In genomic region chr5:25496652-25497051, GRCm38 (mm10) we compare ENCODE assay signal across 8 mouse cellular contexts. TPM values are rescaled to one million over a fixed set of nuclear protein-coding genes. Genes with fewer than 3 reads are reported as not detected.
DNase-seq lines count a peak whose midpoint lies in the region; ATAC-seq and TF ChIP-seq lines count a peak whose summit lies in the region.

No protein-coding gene starts in this region.

- no peaks in the 10 kb centered on the region for H3K9me3 ChIP-seq in heart, postnatal 0 days (replicated peaks; ENCODE audit: control insufficient read depth, low read length)
- no peaks in the 10 kb centered on the region for H3K9me3 ChIP-seq in hindbrain, embryonic 12.5 days (replicated peaks)
- no peaks in the 10 kb centered on the region for H3K9me3 ChIP-seq in midbrain, embryonic 10.5 days (replicated peaks)

- no peaks in the 10 kb centered on the region for H3K36me3 ChIP-seq in heart, postnatal 0 days (replicated peaks; ENCODE audit: control insufficient read depth, insufficient read depth, low read length)
- no peaks in the 10 kb centered on the region for H3K36me3 ChIP-seq in hindbrain, embryonic 12.5 days
- peaks cover 7% of the 10 kb centered on the region; the same call in 1 of the 2 replicates for H3K36me3 ChIP-seq in midbrain, embryonic 10.5 days

- peak overlapping the region; percentile 98; the same call in 1 of the 2 replicates for H3K9ac ChIP-seq in heart, postnatal 0 days (replicated peaks; ENCODE audit: low read depth, low read length)
- H3K9ac ChIP-seq in hindbrain, embryonic 12.5 days = peak overlapping the region; percentile 94; the same call in 1 of the 2 replicates

- H3K27ac ChIP-seq in heart, postnatal 0 days (ENCODE audit: low read depth) = no peak overlapping the region
- H3K27ac ChIP-seq in hindbrain, embryonic 12.5 days = no peak overlapping the region
- no peak overlapping the region for H3K27ac ChIP-seq in midbrain, embryonic 10.5 days (replicated peaks)

- peaks cover 9% of the 10 kb centered on the region for H3K4me1 ChIP-seq in heart, postnatal 0 days (ENCODE audit: control insufficient read depth, insufficient read depth)
- peaks cover 13% of the 10 kb centered on the region for H3K4me1 ChIP-seq in hindbrain, embryonic 12.5 days
- H3K4me1 ChIP-seq in midbrain, embryonic 10.5 days = peaks cover 18% of the 10 kb centered on the region

- TF ChIP-seq EP300 in heart, postnatal 0 days (IDR thresholded peaks at IDR 0.05; ENCODE audit: low read depth) = no peak

- no peaks in the 10 kb centered on the region for H3K27me3 ChIP-seq in heart, postnatal 0 days (ENCODE audit: control insufficient read depth, insufficient read depth, low read length)
- H3K27me3 ChIP-seq in hindbrain, embryonic 12.5 days = no peaks in the 10 kb centered on the region
- peaks cover 11% of the 10 kb centered on the region for H3K27me3 ChIP-seq in midbrain, embryonic 10.5 days (ENCODE audit: low read depth, poor library complexity, severe bottlenecking)

- peak overlapping the region; percentile 100 for H3K4me3 ChIP-seq in heart, postnatal 0 days (ENCODE audit: low read depth, low read length)
- H3K4me3 ChIP-seq in hindbrain, embryonic 12.5 days = peak overlapping the region; percentile 96
- peak overlapping the region; percentile 79 for H3K4me3 ChIP-seq in midbrain, embryonic 10.5 days

- 57% methylated on average over 2 of the region's 2 CpGs for WGBS in heart, postnatal 0 days
- WGBS in hindbrain, embryonic 12.5 days = 57% methylated on average over 2 of the region's 2 CpGs
- WGBS in midbrain, embryonic 10.5 days = 67% methylated on average over 2 of the region's 2 CpGs

- no peak for DNase-seq in heart, postnatal 0 days (ENCODE audit: low spot score)
- DNase-seq in heart, adult 18-20 months = no peak
- DNase-seq in MEL-GATA-1-ER (ENCODE audit: extremely low read depth, low read depth) = peak; percentile 35
- no peak for DNase-seq in midbrain, embryonic 10.5 days (ENCODE audit: low spot score)
- no peak for DNase-seq in urinary bladder, postnatal 36 days (ENCODE audit: low spot score in 2 of 2)
- DNase-seq in embryo, embryonic 9.5 days (ENCODE audit: extremely low spot score) = no peak
- no peak for DNase-seq in cerebellum, postnatal 36 days

- no peak for ATAC-seq in heart, postnatal 0 days (ENCODE audit: insufficient read depth, low read depth)
- no peak for ATAC-seq in hindbrain, embryonic 12.5 days (ENCODE audit: low FRiP score)

- H3K4me2 ChIP-seq in heart, postnatal 0 days (ENCODE audit: low read depth, low read length) = peak overlapping the region; percentile 87
- H3K4me2 ChIP-seq in hindbrain, embryonic 12.5 days (replicated peaks) = peak overlapping the region; percentile 90

- TF ChIP-seq CTCF in heart, postnatal 0 days (IDR thresholded peaks at IDR 0.05; ENCODE audit: low read depth) = no peak

RNA-seq across cellular contexts. Expression of gene Kmt2c, which starts 1.9 kb away (rescaled TPM):
- total RNA-seq in heart, postnatal 0 days (2014; rRNA removed; ENCODE audit: low replicate concordance) = 22.4 and 29.3 TPM in 2 replicates
- polyA plus RNA-seq in heart, postnatal 0 days (2015; fragmentation: Nextera tagmentation; extraction: Ambion mirVana) = 5.4 TPM in 2 replicates
- 10 to 100 TPM; 41.8 to 45.0 TPM for total RNA-seq in heart, adult 18-20 months (2021)
- 27.1 and 27.9 TPM in 2 replicates for polyA plus RNA-seq in hindbrain, embryonic 12.5 days (2016; fragmentation: Nextera tagmentation; extraction: Ambion mirVana)
- polyA plus RNA-seq in midbrain, embryonic 10.5 days (2016; fragmentation: Nextera tagmentation; extraction: Ambion mirVana) = 10.5 and 13.2 TPM in 2 replicates

RNA-seq across cellular contexts. Expression of gene Cct8l1, which starts 19.2 kb away (rescaled TPM):
- 0.08 TPM in 1 of 2 replicates, not detected in the other for total RNA-seq in heart, postnatal 0 days (2014; rRNA removed; ENCODE audit: low replicate concordance)
- not detected in 2 replicates for polyA plus RNA-seq in heart, postnatal 0 days (2015; fragmentation: Nextera tagmentation; extraction: Ambion mirVana)
- total RNA-seq in heart, adult 18-20 months (2021) = under 1 TPM in 1 of 2 experiments, not detected in 1; 0.13 TPM
- polyA plus RNA-seq in hindbrain, embryonic 12.5 days (2016; fragmentation: Nextera tagmentation; extraction: Ambion mirVana) = 0.14 TPM in 1 of 2 replicates, not detected in the other
- polyA plus RNA-seq in midbrain, embryonic 10.5 days (2016; fragmentation: Nextera tagmentation; extraction: Ambion mirVana) = 0.09 TPM in 1 of 2 replicates, not detected in the other
